Mouse (Mus musculus): ENCODE results near the gene Terf2. TPM values are rescaled to one million over a fixed set of nuclear protein-coding genes. Genes with fewer than 3 reads are reported as not detected.
"Not testable (repeated sequence)": the region's sequence is repeated elsewhere in the genome, so short reads cannot be mapped to it uniquely, and the experiment has no call there.

Terf2 gene
- polyA plus RNA-seq, 1 experiment from 2014 or later = 20.5 TPM

- H3K27me3 ChIP-seq (replicated peaks; ENCODE audit: low read depth, poor library complexity, severe bottlenecking) = no peaks in the 10 kb centered on the region
- no peak overlapping the region for H3K27ac ChIP-seq (replicated peaks)
- no peaks in the 10 kb centered on the region for H3K9me3 ChIP-seq
- peaks cover 26% of the 10 kb centered on the region for H3K4me1 ChIP-seq
- no peak overlapping the region for H3K4me3 ChIP-seq
- DNase-seq (ENCODE audit: low spot score) = no peak
- 81% methylated on average over 9 of the region's 9 CpGs for WGBS
- no peaks in the 10 kb centered on the region for H3K36me3 ChIP-seq (replicated peaks)
Measured at GRCm38 (mm10) chr8:107110629-107111330, 14.4 kb upstream of the Terf2 start.

GRCm38 (mm10) chr8:107109816-107110435 is 13.6 kb upstream of the Terf2 start:
- Histone ChIP-seq H3K27me3 (replicated peaks; ENCODE audit: low read depth, poor library complexity, severe bottlenecking) (no peaks in the 10 kb centered on the region), H3K9me3 (no peaks in the 10 kb centered on the region), H3K4me1 (peaks cover 24% of the 10 kb centered on the region), H3K27ac (replicated peaks) (no peak overlapping the region), H3K4me3 (no peak overlapping the region), H3K36me3 (replicated peaks) (no peaks in the 10 kb centered on the region)
- no peak for DNase-seq (ENCODE audit: low spot score)
- WGBS = 84% methylated on average over 5 of the region's 5 CpGs

GRCm38 (mm10) chr8:107108978-107109720 is 12.8 kb upstream of the Terf2 start:
- H3K4me3 ChIP-seq = peak overlapping the region; percentile 32
- H3K4me1 ChIP-seq = peaks cover 16% of the 10 kb centered on the region
- no peaks in the 10 kb centered on the region for H3K27me3 ChIP-seq (replicated peaks; ENCODE audit: low read depth, poor library complexity, severe bottlenecking)
- 62% methylated on average over 23 of the region's 23 CpGs for WGBS
- H3K9me3 ChIP-seq = no peaks in the 10 kb centered on the region
- H3K36me3 ChIP-seq (replicated peaks) = no peaks in the 10 kb centered on the region
- peak overlapping the region; percentile 69 for H3K27ac ChIP-seq (replicated peaks)
- DNase-seq (ENCODE audit: low spot score) = peak; percentile 39

- H3K27me3 ChIP-seq (replicated peaks; ENCODE audit: low read depth, poor library complexity, severe bottlenecking); H3K9me3 ChIP-seq; H3K4me3 ChIP-seq; H3K27ac ChIP-seq (replicated peaks); DNase-seq (ENCODE audit: low spot score); H3K36me3 ChIP-seq (replicated peaks): not testable (repeated sequence)
- WGBS = 90% methylated on average over 5 of the region's 5 CpGs
- H3K4me1 ChIP-seq = peaks cover 12% of the 10 kb centered on the region
Measured at GRCm38 (mm10) chr8:107108089-107108488, 11.7 kb upstream of the Terf2 start.

- no peak overlapping the region for H3K27ac ChIP-seq (replicated peaks)
- no peaks in the 10 kb centered on the region for H3K9me3 ChIP-seq
- DNase-seq (ENCODE audit: low spot score) = peak; percentile 83
- no peak overlapping the region for H3K4me3 ChIP-seq
- H3K27me3 ChIP-seq (replicated peaks; ENCODE audit: low read depth, poor library complexity, severe bottlenecking) = no peaks in the 10 kb centered on the region
- H3K4me1 ChIP-seq = peaks cover 9% of the 10 kb centered on the region
- WGBS = 13% methylated on average over 4 of the region's 4 CpGs
- no peaks in the 10 kb centered on the region for H3K36me3 ChIP-seq (replicated peaks)
Measured at GRCm38 (mm10) chr8:107104547-107104946, 8.2 kb upstream of the Terf2 start.

- no peaks in the 10 kb centered on the region for H3K9me3 ChIP-seq
- no peaks in the 10 kb centered on the region for H3K4me1 ChIP-seq
- DNase-seq (ENCODE audit: low spot score) = no peak
- H3K36me3 ChIP-seq (replicated peaks) = no peaks in the 10 kb centered on the region
- H3K27ac ChIP-seq (replicated peaks) = no peak overlapping the region
- 91% methylated on average over 2 of the region's 2 CpGs for WGBS
- H3K27me3 ChIP-seq (replicated peaks; ENCODE audit: low read depth, poor library complexity, severe bottlenecking) = no peaks in the 10 kb centered on the region
- H3K4me3 ChIP-seq = no peak overlapping the region
Measured at GRCm38 (mm10) chr8:107100635-107101034, 4.3 kb upstream of the Terf2 start.

- Histone ChIP-seq H3K9me3 (no peaks in the 10 kb centered on the region), H3K27ac (replicated peaks) (peak overlapping the region; percentile 96), H3K27me3 (replicated peaks; ENCODE audit: low read depth, poor library complexity, severe bottlenecking) (no peaks in the 10 kb centered on the region), H3K4me3 (peak overlapping the region; percentile 95), H3K36me3 (replicated peaks) (peaks cover 36% of the 10 kb centered on the region), H3K4me1 (peaks cover 18% of the 10 kb centered on the region)
- no peak for DNase-seq (ENCODE audit: low spot score)
- 1% methylated on average over 53 of the region's 53 CpGs for WGBS
Measured at GRCm38 (mm10) chr8:107095717-107096365, 506 bp downstream of the Terf2 start.

GRCm38 (mm10) chr8:107090531-107090930 is 5.8 kb downstream of the Terf2 start:
- Histone ChIP-seq H3K4me3 (no peak overlapping the region), H3K4me1 (peaks cover 18% of the 10 kb centered on the region), H3K9me3 (peaks cover 8% of the 10 kb centered on the region; the same call in 1 of the 2 replicates), H3K27ac (replicated peaks) (no peak overlapping the region), H3K36me3 (replicated peaks) (peaks cover 87% of the 10 kb centered on the region), H3K27me3 (replicated peaks; ENCODE audit: low read depth, poor library complexity, severe bottlenecking) (no peaks in the 10 kb centered on the region)
- WGBS = 95% methylated on average over 7 of the region's 7 CpGs
- DNase-seq (ENCODE audit: low spot score) = no peak

- H3K9me3 ChIP-seq = peaks cover 8% of the 10 kb centered on the region; the same call in 1 of the 2 replicates
- peaks cover 97% of the 10 kb centered on the region for H3K36me3 ChIP-seq (replicated peaks)
- no peaks in the 10 kb centered on the region for H3K27me3 ChIP-seq (replicated peaks; ENCODE audit: low read depth, poor library complexity, severe bottlenecking)
- H3K27ac ChIP-seq (replicated peaks) = no peak overlapping the region
- H3K4me1 ChIP-seq = no peaks in the 10 kb centered on the region
- DNase-seq (ENCODE audit: low spot score) = no peak
- 97% methylated on average over 5 of the region's 5 CpGs for WGBS
- H3K4me3 ChIP-seq = no peak overlapping the region
Measured at GRCm38 (mm10) chr8:107088526-107089063, 7.8 kb downstream of the Terf2 start.

- Histone ChIP-seq H3K9me3 (peaks cover 8% of the 10 kb centered on the region; the same call in 1 of the 2 replicates), H3K27ac (replicated peaks) (no peak overlapping the region), H3K36me3 (replicated peaks) (peaks cover 97% of the 10 kb centered on the region), H3K4me3 (no peak overlapping the region), H3K27me3 (replicated peaks; ENCODE audit: low read depth, poor library complexity, severe bottlenecking) (no peaks in the 10 kb centered on the region), H3K4me1 (no peaks in the 10 kb centered on the region)
- WGBS = 97% methylated on average over 5 of the region's 5 CpGs
- DNase-seq (ENCODE audit: low spot score) = no peak
Measured at GRCm38 (mm10) chr8:107086018-107086417, 10.3 kb downstream of the Terf2 start.

GRCm38 (mm10) chr8:107085358-107085757 is 11.0 kb downstream of the Terf2 start:
- peaks cover 97% of the 10 kb centered on the region for H3K36me3 ChIP-seq (replicated peaks)
- 97% methylated on average over 17 of the region's 17 CpGs for WGBS
- no peaks in the 10 kb centered on the region for H3K27me3 ChIP-seq (replicated peaks; ENCODE audit: low read depth, poor library complexity, severe bottlenecking)
- peaks cover 8% of the 10 kb centered on the region; the same call in 1 of the 2 replicates for H3K9me3 ChIP-seq
- DNase-seq (ENCODE audit: low spot score) = no peak
- no peak overlapping the region for H3K27ac ChIP-seq (replicated peaks)
- H3K4me3 ChIP-seq = no peak overlapping the region
- no peaks in the 10 kb centered on the region for H3K4me1 ChIP-seq

- WGBS = 92% methylated on average over 7 of the region's 7 CpGs
- Histone ChIP-seq H3K4me1 (peaks cover 14% of the 10 kb centered on the region), H3K9me3 (no peaks in the 10 kb centered on the region), H3K36me3 (replicated peaks) (peaks cover 99% of the 10 kb centered on the region), H3K27me3 (replicated peaks; ENCODE audit: low read depth, poor library complexity, severe bottlenecking) (no peaks in the 10 kb centered on the region), H3K4me3 (no peak overlapping the region), H3K27ac (replicated peaks) (no peak overlapping the region)
- no peak for DNase-seq (ENCODE audit: low spot score)
Measured at GRCm38 (mm10) chr8:107076239-107076888, 20.0 kb downstream of the Terf2 start.

Data from embryonic facial prominence, embryonic 10.5 days (tissue).